Mouse (Mus musculus) midbrain, embryonic 13.5 days (tissue): ENCODE measurements at regions not wholly inside any gene's neighbourhood (a gene's known extent, or its start where the extent isn't known, plus 50 kb on each side); places are given as distances from the start of the nearest gene placed in this dataset.
A peak's percentile ranks its signal among the peaks of the same experiment; 100 is the strongest.

Source experiments
- ATAC-seq: fragments of 200-750 bp; cut with Nextera tagmentation; 2 replicates; pipeline ENCODE4 v1.8.0; 2017; ENCODE audit warnings: mild to moderate bottlenecking, moderate TSS enrichment, moderate library complexity
- H3K27ac ChIP-seq: fragments of 300-500 bp; sonication (generic); 2 replicates; pipeline ENCODE4 v1.5.1; 2015; ENCODE audit warnings: inconsistent platforms, mild to moderate bottlenecking, moderate library complexity
- H3K27me3 ChIP-seq: fragments of 300-500 bp; sonication (generic); 2 replicates; pipeline ENCODE4 v1.6.1; 2015; ENCODE audit warnings: mild to moderate bottlenecking, inconsistent platforms
- H3K36me3 ChIP-seq: fragments of 300-500 bp; sonication (generic); 2 replicates; pipeline ENCODE4 v1.6.1; 2015; ENCODE audit warnings: mild to moderate bottlenecking, inconsistent platforms
- H3K4me1 ChIP-seq: fragments of 300-500 bp; sonication (generic); replicated peaks from 2 replicates; pipeline ENCODE4 v1.6.1; 2015; ENCODE audit warnings: inconsistent platforms
- H3K4me2 ChIP-seq: fragments of 300-500 bp; sonication (generic); replicated peaks from 2 replicates; pipeline ENCODE4 v1.6.1; 2015; ENCODE audit warnings: moderate library complexity, mild to moderate bottlenecking, inconsistent platforms
- H3K4me3 ChIP-seq: fragments of 300-500 bp; sonication (generic); replicated peaks from 2 replicates; pipeline ENCODE4 v1.5.1; 2015; ENCODE audit warnings: mild to moderate bottlenecking, inconsistent platforms
- H3K9ac ChIP-seq: fragments of 300-500 bp; sonication (generic); replicated peaks from 2 replicates; pipeline ENCODE4 v1.6.1; 2015; ENCODE audit warnings: mild to moderate bottlenecking, inconsistent platforms
- H3K9me3 ChIP-seq: fragments of 300-500 bp; sonication (generic); 2 replicates; pipeline ENCODE4 v1.6.1; 2016; ENCODE audit warnings: mild to moderate bottlenecking, inconsistent platforms
- WGBS: fragments of 180-500 bp; shearing (Covaris S2); methylation state at CpG from one replicate; pipeline ENCODE4 v1.1.7; 2015; 5-methylcytosine and 5-hydroxymethylcytosine counted together

DNA sequence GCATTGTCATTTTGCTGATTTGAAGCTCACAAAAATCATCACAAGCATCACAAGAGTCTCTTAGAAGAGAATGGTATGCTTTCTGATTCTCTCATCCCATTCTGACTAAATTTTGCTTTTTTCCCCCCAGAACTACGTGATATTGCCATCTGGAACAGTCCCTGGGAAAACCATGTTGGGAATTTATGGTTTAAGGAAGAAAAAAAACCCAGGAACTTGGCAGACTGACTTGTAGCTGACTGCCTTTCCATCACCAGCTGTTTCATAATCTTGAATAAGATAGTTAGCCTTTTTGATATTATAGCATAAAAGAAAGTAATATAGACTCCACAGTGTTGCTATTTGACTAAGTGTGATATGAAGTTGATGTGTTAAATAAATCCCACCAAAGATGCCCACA, 110.7 kb upstream of the Oprm1 start:
- H3K4me1 ChIP-seq = no peaks in the 10 kb centered on the region
- H3K9ac ChIP-seq = no peak overlapping the region
- ATAC-seq = no peak
- no peaks in the 10 kb centered on the region for H3K27me3 ChIP-seq
- 37% methylated on average over 1 of the region's 1 CpGs for WGBS
- no peaks in the 10 kb centered on the region for H3K36me3 ChIP-seq
- H3K9me3 ChIP-seq = no peaks in the 10 kb centered on the region
- H3K27ac ChIP-seq = no peak overlapping the region
- H3K4me3 ChIP-seq = no peak overlapping the region
- no peak overlapping the region for H3K4me2 ChIP-seq

DNA sequence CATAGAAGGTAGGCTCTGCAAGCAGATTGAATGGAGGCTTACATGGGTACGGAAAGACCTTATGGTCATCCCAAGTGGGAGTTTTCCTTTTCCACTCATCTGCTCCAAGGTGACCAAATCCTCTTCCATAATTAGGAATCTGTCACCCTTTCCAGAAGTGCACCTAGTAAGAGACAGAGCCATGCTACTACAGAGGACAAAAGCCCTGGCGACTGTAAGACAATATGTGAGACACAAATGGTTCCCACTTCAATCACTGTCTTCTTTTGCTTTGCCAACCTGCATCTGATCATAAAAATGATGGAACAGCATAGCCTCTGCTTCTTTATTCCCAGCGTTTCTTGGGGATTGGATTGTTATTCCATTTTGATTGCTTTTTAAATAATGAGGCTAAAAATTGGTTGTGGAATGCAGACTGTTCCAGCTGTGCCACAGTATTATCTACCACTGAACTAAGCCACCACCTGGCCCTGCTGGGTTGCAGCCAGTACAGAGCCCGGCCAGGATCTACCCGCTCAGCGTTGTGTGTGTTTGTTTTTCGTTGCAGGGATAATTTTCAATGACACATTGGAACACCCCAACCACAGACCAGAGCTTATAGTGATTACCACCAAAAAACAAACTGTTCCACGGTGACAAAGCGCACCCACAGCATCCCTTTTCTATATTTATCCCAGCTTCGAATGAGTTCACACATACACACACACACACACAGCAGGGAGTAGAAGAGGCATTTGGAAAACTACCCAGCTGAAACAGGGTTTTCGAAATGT, 72.8 kb upstream of the Oprm1 start:
- Histone ChIP-seq H3K4me1 (no peaks in the 10 kb centered on the region), H3K36me3 (no peaks in the 10 kb centered on the region), H3K4me3 (no peak overlapping the region), H3K9ac (no peak overlapping the region), H3K9me3 (no peaks in the 10 kb centered on the region), H3K27ac (no peak overlapping the region), H3K4me2 (no peak overlapping the region), H3K27me3 (no peaks in the 10 kb centered on the region)
- 77% methylated on average over 11 of the region's 11 CpGs for WGBS
- ATAC-seq = peak; percentile 80

DNA sequence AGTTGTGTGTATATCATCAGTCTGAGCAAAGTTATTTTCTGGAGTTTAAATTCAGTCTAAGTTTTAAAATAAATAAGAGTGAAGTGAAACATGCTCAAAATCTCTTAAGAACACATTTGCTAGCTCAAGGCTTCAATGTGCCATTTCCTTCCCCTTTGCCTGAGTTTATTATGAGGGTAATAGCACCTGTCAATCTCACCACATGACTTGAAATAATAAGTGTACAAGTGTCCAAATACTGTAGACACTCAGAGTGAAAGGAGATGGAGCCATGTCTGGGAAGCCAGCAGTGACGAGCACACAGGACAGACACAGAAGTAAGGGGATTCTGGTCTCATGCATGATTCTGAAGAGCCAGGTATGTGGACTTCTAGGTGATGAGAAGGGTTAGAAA, 72.2 kb upstream of the Oprm1 start:
- WGBS = 77% methylated on average over 1 of the region's 1 CpGs
- H3K27ac ChIP-seq = no peak overlapping the region
- no peak overlapping the region for H3K9ac ChIP-seq
- no peaks in the 10 kb centered on the region for H3K36me3 ChIP-seq
- ATAC-seq = no peak
- no peak overlapping the region for H3K4me2 ChIP-seq
- no peaks in the 10 kb centered on the region for H3K9me3 ChIP-seq
- H3K4me3 ChIP-seq = no peak overlapping the region
- H3K27me3 ChIP-seq = no peaks in the 10 kb centered on the region
- H3K4me1 ChIP-seq = no peaks in the 10 kb centered on the region
